Mouse (Mus musculus): ENCODE data around the gene Camk1g. TPM values are rescaled to one million over a fixed set of nuclear protein-coding genes. Genes with fewer than 3 reads are reported as not detected.

Camk1g gene
- total RNA-seq, 2 experiments from 2014 or later, result 0.15 to 0.22 TPM

DNA sequence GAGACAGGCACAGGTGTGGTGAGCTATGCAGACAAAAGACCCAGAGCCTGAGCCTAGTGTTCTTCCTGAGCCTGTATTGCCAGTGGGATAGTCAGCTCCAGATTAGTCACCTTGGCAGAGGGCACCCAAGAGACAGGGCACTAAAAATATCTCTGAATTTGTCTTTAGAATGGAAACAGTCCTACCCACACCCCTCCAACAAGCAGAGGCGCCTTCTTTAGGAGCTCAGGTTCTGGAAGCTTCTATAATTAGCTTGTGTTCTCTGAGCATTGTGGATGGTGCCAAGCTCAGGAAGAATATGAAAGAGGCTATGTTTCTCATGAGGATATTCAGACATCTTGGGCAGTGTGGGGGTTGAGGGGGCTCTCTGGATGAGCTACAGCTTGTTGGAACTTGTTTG lies 37.4 kb downstream of the Camk1g start:
- peak; percentile 48 to 70 for DNase-seq

DNA sequence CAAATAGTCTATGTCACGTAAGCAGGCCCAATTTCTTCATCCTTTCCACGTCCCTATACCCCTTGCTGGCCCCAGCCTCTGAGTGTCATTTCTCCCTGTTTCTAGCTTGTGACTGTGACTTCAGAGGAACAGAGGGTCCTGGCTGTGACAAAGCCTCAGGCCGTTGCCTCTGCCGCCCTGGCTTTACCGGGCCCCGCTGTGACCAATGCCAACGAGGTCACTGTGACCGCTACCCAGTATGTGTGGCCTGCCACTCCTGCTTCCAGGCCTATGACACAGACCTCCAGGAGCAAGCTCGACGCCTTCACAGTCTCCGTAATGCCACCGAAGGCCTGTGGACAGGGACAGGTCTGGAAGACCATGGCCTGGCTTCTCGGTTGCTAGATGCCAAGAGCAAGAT lies 38.1 kb downstream of the Camk1g start:
- DNase-seq, result peak; percentile 32 to 43

DNA sequence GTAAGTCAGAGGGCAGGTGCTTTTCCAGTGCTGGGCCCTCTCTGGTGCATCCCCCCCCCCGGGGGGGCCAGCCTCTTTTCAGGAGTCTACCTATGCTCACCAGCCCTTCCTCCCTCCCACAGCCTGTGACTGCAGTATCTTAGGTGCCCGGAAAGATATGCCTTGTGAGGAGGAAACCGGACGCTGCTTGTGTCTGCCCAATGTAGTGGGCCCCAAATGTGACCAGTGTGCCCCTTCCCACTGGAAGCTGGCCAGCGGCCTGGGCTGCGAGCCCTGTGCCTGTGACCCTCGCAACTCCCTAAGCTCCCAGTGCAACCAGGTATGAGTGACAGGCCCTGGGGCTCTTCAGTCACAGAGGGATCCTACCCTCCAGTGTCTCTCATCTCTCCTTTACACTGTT lies 39.5 kb downstream of the Camk1g start:
- DNase-seq, result no peak

DNA sequence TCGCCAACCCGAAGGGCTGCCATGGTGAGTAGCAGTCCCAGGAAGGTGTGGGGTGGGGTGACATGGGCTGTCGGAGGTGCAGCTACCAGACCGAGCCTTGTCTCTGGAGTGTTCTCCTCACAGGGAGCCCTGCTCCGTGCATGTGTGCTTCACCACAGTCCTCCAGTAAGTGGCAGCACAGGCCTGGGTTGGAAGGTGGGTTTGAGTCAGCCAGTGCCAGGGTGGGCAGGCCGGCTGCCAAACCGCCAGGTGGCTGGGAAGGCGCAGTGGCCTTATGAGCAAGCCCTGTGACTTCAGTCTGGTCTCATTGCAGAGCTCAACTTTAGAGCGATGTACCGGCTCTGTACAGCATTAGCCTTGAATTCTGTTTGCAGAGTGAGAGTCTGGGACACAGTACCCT lies 39.9 kb downstream of the Camk1g start:
- DNase-seq, result peak; percentile 79 to 83

DNA sequence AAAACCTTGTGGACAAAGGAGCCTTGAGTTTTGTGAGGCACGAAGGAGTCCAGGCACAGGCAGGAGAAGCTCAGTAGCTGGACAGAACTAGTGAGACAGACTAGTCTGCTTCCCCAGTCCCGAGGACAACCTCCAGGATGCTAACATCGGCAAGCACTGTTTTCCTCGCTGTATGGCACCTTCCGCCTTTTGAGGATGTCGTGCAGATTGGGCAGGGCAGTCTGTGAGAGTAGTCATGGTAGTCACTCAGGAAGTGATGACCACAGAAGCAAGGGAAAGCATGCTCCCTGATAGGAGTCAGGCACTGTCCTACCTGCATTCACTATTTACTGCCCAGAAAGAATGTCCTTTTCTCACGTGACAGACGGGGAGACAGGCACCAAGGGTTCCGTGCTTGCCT lies 40.5 kb downstream of the Camk1g start:
- no peak for DNase-seq

DNA sequence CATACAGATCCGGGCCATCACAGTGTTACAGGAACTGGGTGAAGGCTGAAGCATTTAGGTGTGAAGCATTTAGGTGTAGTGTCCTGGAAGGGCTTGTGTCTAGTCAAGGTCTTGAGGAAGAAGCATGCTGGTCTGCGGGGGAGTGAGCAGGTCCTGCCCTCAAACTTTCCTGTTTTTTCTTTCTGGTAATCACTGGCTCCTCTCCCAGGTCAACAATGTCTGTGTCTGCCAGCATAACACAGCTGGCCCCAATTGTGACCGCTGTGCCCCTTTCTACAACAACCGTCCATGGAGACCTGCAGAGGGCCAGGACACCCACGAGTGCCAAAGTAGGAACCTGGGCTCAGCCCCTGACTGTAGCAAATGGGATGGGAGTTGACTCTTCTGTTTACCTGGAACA lies 42.4 kb downstream of the Camk1g start:
- no peak for DNase-seq

DNA sequence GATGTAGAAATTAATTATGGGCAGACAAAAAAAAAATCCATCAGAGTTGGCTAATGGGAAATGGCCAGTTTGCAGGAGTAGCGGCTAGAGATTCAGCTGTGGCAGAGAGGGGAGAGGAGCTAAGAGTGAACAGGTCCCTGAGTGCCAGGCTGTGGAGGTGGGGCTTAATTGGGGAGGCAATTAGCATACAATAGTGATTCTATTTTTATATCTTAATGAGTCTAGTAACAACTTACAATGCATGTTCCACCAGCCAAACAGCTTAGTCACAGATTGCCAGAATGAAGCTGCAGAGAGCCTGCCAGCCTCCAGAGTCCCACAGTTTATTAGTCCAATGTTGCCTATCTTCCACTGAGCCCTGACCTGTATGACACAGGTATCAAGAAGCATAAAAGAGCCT lies 42.9 kb downstream of the Camk1g start:
- DNase-seq, result no peak

DNA sequence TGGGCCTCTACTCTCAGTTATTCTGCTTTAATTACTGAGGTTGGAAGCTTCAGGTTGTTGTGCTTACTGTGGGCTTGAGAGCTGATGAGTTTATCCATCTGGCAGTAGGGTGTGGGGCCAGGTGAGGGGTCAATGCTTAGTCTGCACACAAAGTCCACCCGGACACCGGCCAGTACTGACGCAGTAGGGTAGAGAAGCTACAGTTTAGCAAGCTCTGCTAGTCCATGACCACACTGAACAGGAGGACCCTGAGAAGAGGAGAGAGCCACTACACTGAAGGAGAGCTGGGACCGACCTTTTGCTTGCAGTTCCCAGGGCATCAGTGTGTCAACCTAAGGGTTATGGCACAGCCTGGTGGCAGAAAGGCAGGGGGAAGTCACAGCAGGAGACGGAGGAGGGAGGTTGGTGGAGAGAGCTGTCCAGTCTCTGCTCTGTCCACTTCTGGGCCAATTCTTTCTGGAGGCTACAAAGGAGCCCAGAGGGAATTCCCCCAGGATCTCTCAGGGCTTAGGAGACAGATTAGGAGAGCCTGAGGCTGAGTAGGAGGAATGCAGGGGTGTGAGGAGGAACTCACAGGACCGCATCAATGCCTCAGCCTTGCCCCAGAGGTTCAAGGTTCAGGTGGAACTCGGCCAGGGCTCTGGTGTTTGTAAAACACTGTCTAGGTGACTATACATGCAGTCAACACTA lies 43.5 kb downstream of the Camk1g start:
- peak; percentile 47 for DNase-seq

DNA sequence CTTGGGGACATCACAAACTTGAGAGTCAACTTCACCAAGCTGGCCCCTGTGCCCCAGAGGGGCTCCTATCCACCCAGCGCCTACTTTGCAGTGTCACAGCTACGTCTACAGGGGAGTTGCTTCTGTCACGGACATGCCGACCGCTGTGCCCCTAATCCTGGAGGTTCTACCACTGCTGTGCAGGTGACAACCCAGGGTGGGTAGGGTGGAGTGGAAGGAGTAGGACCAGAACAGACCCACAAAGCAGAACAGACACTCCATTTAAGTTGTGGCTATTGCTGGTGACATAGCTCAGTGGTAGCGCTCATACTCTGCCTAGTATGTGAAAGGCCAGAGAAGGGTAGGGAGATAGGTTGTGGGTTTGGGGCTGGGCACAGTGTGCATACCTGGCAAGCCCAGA lies 44.2 kb downstream of the Camk1g start:
- DNase-seq, result no peak

DNA sequence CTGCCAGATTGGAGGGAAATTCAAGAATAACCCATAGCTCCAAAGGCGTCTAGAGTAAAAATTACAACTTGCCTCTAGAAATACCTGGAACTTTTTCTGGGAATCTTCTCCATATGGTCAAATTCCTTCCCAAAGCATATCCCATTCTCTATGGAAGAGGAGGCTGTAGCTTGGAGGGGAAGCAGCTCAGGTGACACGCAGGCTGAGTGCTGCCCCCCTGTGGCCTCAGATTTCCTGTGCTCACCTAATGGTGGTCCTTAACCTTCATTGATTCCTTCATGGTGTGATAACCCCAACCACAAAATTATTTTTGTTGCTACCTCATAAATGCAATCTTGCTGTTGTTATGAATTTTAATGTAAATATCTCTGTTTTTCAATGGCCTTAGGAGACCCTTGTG lies 45.9 kb downstream of the Camk1g start:
- DNase-seq, result peak in 1 of 2 experiments; percentile 75

DNA sequence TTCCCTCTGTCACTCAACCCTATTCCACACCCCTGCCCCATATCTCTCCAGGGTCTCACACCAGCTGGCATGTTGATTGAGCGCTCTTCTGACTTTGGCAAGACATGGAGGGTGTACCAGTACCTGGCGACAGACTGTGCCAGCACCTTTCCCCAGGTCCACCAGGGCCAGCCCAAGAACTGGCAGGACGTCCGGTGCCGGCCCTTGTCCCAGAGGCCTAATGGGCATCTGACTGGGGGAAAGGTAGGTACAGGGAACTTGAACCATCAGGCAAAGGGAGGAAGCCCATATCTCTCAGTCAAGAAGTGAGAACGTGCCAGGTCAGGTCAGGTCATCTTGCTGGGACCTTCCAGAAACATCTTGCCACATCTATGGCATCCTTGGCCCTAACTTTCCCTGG lies 46.4 kb downstream of the Camk1g start:
- DNase-seq, result no peak

DNA sequence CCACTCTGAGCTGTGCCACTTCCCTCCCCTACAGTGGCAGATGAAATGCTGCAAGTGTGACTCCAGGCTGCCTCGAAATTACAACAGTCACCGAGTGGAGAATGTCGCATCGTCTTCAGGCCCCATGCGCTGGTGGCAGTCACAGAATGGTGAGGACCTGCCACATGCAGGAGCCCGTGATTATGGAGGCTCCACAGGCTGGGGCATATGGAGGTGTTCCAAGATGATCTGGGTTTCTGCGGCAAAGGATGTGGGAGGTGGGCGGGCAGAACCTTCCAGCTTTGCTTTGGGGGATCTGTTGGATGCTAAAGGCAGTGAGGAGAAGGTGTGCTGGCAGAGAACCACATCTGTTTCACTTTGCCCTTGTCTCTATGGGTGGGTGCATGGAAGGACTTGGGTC lies 49.7 kb downstream of the Camk1g start:
- DNase-seq, result no peak

DNA sequence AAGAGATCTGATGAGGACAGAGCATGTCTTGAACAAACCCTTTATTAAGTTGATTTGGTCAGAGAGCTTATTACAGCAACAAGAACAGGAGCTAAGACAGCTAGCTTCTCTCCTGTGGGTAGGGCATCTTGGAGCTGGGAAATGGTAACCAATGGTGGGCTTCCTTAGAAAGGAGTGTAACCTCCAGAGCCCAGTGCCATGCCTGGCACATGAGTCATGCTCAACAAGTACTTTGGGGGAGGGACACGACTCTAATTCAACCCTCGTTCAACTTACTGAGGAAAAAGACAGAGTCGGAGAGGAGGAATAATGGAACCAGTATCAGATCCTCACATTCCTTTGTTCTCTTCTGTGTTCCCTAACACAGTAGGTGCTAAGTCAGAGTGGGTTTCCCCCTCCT lies 50.4 kb downstream of the Camk1g start:
- no peak for DNase-seq

DNA sequence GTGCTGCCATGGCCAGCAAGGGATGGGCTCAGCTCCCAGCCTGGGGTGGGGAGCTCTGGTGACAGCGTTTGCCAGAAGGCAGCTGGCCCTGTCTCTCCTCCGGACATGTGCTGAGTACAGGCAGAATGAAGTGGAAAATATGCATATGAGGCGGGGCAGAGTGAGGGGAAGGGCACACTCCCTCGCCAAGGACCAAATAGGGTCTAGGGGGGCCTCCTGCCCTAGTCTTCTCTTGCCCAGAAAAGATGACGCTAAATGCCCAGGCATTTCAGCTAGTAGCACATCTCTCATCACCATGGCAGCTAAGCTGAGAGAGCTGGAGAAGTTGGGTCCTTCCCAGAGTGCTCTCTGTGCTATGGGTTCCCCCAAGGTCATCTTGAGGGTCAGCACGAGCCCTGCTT lies 52.9 kb downstream of the Camk1g start:
- peak; percentile 87 to 94 for DNase-seq

DNA sequence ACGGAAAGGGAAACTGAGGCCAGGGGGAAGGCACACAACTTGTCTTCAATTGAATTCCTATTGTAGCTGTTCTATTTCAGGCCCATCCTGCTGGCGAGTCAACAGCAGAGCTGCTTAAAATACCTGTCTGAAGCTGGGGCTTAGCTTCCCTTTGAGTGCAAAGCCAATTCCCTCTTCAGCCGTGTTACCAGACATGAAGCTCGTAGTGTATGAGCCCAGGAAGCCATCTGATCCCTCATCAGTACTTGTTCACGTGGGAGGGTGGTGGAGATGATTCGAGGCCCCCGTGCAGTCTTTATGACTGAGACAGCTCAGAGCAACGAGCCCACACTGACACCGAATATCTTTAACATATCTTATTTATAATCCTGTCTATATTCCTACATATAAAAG lies 53.7 kb downstream of the Camk1g start:
- DNase-seq, result peak in 1 of 2 experiments; percentile 70

DNA sequence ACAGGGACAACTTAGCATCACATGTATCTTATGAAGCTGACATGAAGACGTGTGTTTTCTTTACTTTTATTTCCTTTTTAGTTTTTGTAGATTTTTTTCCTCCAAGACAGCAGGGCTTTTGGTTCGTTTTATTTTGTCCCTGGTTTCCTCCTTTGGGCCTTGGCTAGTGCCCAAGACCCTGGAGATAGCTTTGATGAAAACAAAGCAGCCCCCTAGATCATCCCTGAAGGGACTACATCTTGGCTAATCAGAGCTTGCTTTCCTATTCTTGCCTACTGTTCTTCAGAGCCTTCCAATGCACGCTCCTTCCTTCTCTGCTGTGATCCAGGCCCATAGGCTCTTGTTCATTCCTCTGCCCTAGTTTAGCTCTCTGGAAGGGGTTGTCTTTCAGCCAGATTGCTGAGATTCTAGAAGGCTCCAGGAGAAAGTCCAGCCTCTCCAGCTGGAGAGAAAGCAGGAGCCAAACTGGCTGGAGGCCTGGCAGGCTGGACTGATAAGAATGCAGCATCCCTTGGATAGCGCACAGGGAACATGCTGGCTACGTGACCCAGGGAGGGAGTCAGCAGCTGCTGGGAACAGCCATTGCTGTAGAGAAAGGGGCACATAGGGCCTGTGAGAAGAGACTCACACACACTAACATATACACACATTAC lies 54.3 kb downstream of the Camk1g start:
- peak; percentile 93 to 96 for DNase-seq

DNA sequence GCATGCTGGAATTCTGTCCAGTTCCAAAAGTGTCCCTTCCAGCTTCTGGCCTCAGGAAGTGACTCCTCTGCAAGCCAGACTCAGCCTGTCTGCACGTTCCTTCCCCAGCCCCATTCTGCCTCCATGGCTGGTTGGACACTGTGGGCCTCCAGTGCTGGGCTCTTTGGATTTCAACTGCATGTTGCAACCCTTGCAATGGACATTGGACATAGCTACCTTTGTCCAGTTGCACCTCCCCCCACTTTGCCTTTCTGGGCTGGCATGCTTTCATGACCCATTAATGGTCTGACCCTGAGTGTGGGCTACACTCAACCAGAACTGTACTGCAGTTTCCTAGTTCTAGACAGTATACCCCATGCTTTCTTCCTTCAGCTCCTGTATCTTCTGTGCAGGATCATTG lies 58.5 kb downstream of the Camk1g start:
- no peak for DNase-seq

DNA sequence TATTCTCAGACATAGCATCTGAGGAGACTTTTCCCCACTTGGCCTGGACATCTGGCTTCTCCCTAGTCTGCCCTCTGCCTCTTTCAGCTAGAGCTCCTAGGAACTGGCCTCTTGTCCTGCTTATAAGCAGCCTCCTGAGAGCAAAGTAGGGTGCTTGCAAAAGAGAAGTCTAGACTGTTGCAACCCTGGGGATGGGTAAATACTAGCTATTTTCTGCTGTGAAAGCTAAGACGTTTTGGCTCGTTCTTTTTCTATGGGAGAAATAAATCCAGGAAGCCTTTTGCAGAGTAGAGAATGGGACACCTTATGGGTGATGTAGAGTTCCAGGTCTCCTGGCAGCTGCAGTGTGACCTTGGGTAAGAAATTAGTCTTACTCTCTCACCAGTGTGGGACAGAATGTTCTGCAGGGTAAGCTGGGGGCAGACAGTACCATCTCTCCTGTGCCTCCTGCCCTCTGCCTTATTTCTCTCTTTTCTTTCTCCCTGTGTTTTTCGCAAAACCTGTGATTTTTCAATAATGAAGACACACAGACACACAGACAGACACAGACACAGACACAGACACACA lies 59.5 kb downstream of the Camk1g start:
- no peak for DNase-seq

DNA sequence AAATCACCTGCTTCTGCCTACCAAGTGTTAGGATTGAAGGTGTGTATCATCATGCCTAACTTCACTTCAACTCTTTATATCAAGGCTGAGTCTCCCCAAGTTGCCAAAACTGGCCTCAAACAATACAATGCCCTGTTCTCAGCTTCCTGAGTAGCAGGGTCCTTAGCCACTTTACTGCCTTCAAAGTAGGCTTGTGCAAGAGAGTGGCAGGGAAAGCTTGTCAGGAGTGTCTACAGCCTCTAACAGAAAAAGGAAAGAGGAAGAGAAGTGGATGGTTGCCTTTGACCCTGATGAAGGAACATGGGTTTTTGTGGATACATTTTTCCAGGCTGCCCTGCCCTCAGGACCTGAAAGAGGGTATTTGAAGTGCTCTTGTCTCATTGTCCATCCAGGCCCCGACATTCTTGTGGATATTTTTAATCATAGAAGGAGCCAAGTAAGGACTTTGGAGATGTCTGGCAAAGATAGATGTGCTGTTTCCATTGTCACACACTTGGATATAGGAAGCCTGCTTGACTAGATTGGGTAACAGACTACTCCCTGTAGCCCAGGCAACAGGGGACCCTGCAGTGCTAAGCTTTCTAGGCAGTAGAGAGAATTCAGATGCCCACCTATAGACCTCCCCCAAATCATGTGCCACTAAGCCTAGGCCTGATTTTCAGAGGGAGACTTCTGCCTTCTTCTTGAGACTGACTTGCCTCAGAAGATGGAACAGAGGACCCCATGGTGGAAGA lies 60.1 kb downstream of the Camk1g start:
- no peak for DNase-seq

DNA sequence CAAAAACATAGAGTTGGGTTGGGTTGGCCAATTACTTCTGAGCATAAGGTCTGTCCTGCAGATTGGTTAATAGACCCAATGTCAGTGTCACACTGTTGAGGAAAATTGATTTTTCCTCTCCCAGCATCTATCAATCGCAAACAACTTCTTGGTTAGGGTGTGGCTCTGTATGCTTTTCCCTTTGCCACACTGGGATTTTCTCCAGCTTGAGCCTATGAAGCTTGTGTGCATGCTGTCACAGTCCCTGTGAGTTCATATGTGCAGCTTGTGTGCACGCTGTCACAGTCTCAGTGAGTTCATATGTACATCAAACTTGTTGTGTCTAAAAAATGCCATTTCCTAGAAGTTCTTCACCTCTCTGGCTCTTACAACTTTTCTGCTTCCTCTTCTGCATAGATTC lies 63.3 kb downstream of the Camk1g start:
- DNase-seq, result no peak

DNA sequence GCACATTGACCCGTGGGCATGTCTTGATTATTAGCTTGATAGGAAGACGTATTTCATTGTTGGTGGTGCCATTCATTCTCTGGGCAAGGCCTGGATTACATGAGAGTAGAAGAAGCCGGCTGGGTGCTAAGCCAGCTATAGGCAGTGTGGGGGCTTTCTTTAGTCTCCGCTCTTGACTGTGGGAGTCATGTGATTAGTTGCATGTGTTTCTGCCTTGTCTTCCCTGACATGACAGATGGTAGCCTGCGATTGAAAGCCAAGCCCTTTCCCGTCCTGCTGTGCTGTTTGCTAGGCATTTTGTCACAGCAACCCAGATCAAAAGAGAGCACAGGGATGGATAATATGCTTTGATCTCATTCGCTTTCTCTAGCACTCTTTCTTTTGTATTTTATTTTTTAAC lies 64.7 kb downstream of the Camk1g start:
- no peak for DNase-seq

DNA sequence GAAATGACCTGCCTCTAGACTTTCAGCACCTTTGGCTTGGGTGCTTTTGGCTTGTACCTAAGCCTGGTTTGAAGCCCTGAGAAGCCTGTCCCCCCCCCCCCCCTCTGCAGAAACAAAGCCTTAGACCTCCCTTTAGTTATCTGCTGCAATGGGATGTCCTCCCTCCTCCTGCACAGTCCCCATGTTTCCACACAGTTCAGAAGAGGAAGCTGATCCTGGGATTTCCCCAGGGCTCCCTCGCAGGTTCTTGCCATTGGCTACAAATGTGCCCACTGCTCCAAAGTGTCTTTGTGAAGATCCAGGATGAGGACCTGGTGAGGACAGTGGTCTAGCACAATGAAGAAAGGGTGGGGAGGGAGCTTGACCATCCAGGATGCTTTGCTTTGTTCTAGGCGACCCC lies 67.0 kb downstream of the Camk1g start:
- DNase-seq, result no peak

DNA sequence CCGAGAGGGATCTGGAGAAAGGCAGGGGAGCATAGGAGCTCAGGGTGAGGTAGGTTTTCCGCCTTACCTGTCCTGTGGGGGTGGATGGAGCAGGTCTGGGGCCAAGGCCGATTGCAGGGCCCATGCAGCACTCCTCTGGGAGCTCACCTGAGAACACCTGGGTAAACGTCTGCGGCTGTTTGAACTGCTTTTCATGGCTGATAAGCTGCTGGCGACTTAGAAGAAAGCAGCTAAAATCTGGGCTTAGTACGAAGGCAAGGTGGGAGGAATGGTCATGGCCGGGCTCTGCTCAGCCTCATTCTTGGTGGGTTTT lies 68.0 kb downstream of the Camk1g start:
- no peak for DNase-seq

All from heart, adult 18-20 months (tissue).